Mouse (Mus musculus) heart, embryonic 12.5 days (tissue): Measurements from ENCODE around the gene Lipt2. TPM values are rescaled to one million over a fixed set of nuclear protein-coding genes. Genes with fewer than 3 reads are reported as not detected.

Experiments
- ATAC-seq: fragments of 200-750 bp; cut with Nextera tagmentation; 2 replicates; pipeline ENCODE4 v1.8.0; 2017; ENCODE audit warnings: moderate TSS enrichment, moderate library complexity; ENCODE audit not compliant: insufficient number of reproducible peaks, low FRiP score
- H3K27ac ChIP-seq: fragments of 300-500 bp; sonication (generic); 2 replicates; pipeline ENCODE4 v1.5.1; 2016; ENCODE audit warnings: mild to moderate bottlenecking, moderate library complexity; ENCODE audit not compliant: poor library complexity, severe bottlenecking
- H3K27me3 ChIP-seq: fragments of 300-500 bp; sonication (generic); replicated peaks from 2 replicates; pipeline ENCODE4 v1.6.1; 2016; ENCODE audit warnings: mild to moderate bottlenecking, moderate library complexity
- H3K36me3 ChIP-seq: fragments of 300-500 bp; sonication (generic); 2 replicates; pipeline ENCODE4 v1.6.1; 2016; ENCODE audit warnings: mild to moderate bottlenecking, moderate library complexity
- H3K4me1 ChIP-seq: fragments of 300-500 bp; sonication (generic); replicated peaks from 2 replicates; pipeline ENCODE4 v1.6.1; 2016; ENCODE audit warnings: mild to moderate bottlenecking
- H3K4me2 ChIP-seq: fragments of 300-500 bp; sonication (generic); 2 replicates; pipeline ENCODE4 v1.6.1; 2016; ENCODE audit warnings: mild to moderate bottlenecking, moderate library complexity
- H3K4me3 ChIP-seq: fragments of 300-500 bp; sonication (generic); 2 replicates; pipeline ENCODE4 v1.5.1; 2016; ENCODE audit warnings: mild to moderate bottlenecking
- H3K9ac ChIP-seq: fragments of 300-500 bp; sonication (generic); 2 replicates; pipeline ENCODE4 v1.6.1; 2016; ENCODE audit warnings: mild to moderate bottlenecking, moderate library complexity
- H3K9me3 ChIP-seq: fragments of 300-500 bp; sonication (generic); replicated peaks from 2 replicates; pipeline ENCODE4 v1.6.1; 2016; ENCODE audit warnings: mild to moderate bottlenecking, moderate library complexity
- WGBS: fragments of 180-500 bp; shearing (Covaris S2); methylation state at CpG from one replicate; pipeline ENCODE4 v1.1.7; 2016; 5-methylcytosine and 5-hydroxymethylcytosine counted together
- polyA plus RNA-seq: library from polyadenylated mRNA; unstranded; fragments of >200 nt; fragmentation: Nextera tagmentation; extraction: Ambion mirVana; gene quantifications from 2 replicates; pipeline ENCODE4 v1.2.1, GENCODE M21; 2016

Lipt2 gene
- polyA plus RNA-seq, 1 experiment from 2014 or later: 12.9 TPM

DNA sequence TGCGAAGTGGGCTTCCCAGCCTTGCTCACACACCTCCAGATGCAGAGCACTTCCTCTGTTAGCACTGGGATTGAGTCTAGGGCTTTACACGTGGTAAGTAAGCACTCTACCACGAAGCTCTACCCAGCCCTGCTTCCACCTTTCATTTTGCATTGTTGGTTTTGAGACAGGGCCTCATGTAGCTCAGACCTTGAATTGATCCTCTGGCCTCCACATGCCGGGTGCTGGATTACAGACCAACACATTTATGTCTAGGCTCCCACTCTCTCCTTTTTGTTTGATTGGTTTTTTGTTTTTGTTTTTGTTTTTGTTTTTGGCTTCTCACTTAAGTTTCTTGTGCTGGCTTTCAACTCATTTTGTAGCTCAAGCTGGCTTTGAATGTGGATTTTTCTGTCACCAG is 11.7 kb downstream of the Lipt2 start:
- no peaks in the 10 kb centered on the region for H3K36me3 ChIP-seq
- no peaks in the 10 kb centered on the region for H3K9me3 ChIP-seq
- H3K9ac ChIP-seq: no peak overlapping the region
- no peak overlapping the region for H3K4me2 ChIP-seq
- no peak overlapping the region for H3K4me3 ChIP-seq
- no peaks in the 10 kb centered on the region for H3K27me3 ChIP-seq
- H3K27ac ChIP-seq: no peak overlapping the region
- no peak for ATAC-seq
- WGBS: 62% methylated on average over 4 of the region's 4 CpGs
- H3K4me1 ChIP-seq: no peaks in the 10 kb centered on the region

DNA sequence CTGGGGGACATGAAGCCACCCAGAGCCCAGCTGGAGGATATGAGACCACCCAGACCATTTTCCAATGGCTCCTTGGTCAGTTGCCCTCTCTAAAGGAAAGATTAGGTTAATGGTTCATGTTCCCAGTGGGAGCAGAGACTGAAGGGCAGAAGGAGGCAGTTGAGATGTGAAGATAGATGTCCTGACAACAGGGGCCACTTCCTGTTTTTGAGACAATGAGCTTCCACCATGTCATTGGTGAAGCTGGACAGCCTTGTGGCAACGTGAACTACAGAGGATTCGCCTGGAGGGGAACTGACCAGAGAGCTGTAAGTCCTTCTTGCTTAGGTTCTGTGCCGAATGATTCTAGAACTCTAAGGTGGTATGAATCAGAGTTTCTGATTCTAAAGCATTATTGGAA is 17.2 kb downstream of the Lipt2 start, which contains the start of gene Kcne3:
Gene Kcne3, plus strand, starts transcription at position 234 of the 400 bp plus-strand sequence.
- no peak within 1 kb of the TSS for H3K4me2 ChIP-seq
- H3K27me3 ChIP-seq: peaks cover 54% of the 10 kb centered on the region
- H3K9me3 ChIP-seq: no peaks in the 10 kb centered on the region
- H3K4me3 ChIP-seq: no peak within 1 kb of the TSS
- no peaks in the 10 kb centered on the region for H3K36me3 ChIP-seq
- H3K27ac ChIP-seq: no peak within 1 kb of the TSS
- peaks cover 12% of the 10 kb centered on the region for H3K4me1 ChIP-seq
- 67% methylated on average over 3 of the region's 3 CpGs for WGBS
- no peak for ATAC-seq
- no peak within 1 kb of the TSS for H3K9ac ChIP-seq

DNA sequence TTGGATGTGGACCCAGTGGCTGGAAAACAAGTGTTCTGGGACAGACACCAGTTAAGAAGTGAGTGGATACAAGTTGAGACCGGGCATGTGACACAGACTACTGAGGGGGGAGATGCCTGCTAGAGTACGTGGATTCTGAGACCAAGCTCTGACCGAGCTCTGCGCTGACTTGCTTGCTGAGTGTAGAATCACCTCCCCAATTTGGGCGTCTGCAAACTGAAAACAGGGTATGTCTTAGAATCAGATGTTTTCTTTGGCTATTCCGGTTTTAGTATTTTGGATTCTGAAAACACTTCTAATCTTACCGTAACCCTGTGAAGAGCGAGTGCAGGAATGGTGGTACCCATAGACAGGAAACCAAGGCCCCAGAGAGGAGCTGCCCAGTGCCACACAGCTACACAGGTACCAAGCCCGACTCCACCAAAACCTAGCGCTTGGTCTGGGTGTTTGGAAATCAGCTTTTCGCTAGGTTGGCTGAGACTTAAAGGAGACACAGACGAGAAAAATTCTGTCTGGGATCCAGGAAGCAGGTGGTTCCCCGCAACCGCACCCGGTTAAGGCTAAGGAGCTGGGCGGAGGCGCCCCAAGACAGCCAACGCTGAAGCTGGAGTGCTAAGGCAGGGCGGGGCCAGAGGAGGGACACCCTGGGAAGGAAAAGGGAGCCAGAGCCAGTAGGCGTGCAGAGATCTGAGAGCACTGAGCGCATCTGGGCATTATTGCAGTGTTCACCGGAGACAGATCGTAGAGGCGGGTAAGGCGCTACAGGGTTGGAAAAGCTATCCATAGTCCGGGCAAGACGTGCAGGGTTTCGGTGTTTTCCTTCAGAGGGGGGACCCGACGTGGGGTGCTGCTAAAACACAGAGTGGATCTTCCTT is 19.2 kb downstream of the Lipt2 start:
- H3K27ac ChIP-seq: no peak overlapping the region
- H3K4me1 ChIP-seq: peaks cover 12% of the 10 kb centered on the region
- H3K9ac ChIP-seq: peak overlapping the region; percentile 58; the same call in 1 of the 2 replicates
- no peaks in the 10 kb centered on the region for H3K36me3 ChIP-seq
- peak overlapping the region; percentile 95 for H3K4me2 ChIP-seq
- peak overlapping the region; percentile 56 for H3K4me3 ChIP-seq
- peak; percentile 64 for ATAC-seq
- no peaks in the 10 kb centered on the region for H3K9me3 ChIP-seq
- H3K27me3 ChIP-seq: peaks cover 59% of the 10 kb centered on the region
- WGBS: 7% methylated on average over 30 of the region's 30 CpGs

DNA sequence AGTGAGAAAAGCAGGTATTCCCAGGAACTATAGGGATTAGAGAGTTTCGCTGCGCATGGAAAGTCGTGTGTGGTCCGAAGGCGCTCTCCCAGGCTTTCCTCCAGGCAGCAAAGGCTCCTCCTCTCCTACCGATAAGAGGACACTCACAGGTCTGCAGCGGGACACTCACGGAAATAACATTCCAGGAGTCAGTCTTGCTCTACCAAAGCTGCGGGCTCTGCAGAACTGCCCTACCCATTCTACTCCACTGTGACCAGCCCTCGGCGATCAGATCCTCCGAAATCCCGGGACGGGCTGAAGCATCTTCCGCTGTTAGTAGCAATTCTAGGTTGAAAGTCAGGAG is 19.8 kb downstream of the Lipt2 start:
- peaks cover 59% of the 10 kb centered on the region for H3K27me3 ChIP-seq
- peak overlapping the region; percentile 56 for H3K4me3 ChIP-seq
- peaks cover 12% of the 10 kb centered on the region for H3K4me1 ChIP-seq
- no peak overlapping the region for H3K27ac ChIP-seq
- ATAC-seq: peak; percentile 42; the same call in 1 of the 2 replicates
- H3K36me3 ChIP-seq: no peaks in the 10 kb centered on the region
- 3% methylated on average over 15 of the region's 15 CpGs for WGBS
- no peaks in the 10 kb centered on the region for H3K9me3 ChIP-seq
- peak overlapping the region; percentile 95 for H3K4me2 ChIP-seq
- peak overlapping the region; percentile 58; the same call in 1 of the 2 replicates for H3K9ac ChIP-seq

DNA sequence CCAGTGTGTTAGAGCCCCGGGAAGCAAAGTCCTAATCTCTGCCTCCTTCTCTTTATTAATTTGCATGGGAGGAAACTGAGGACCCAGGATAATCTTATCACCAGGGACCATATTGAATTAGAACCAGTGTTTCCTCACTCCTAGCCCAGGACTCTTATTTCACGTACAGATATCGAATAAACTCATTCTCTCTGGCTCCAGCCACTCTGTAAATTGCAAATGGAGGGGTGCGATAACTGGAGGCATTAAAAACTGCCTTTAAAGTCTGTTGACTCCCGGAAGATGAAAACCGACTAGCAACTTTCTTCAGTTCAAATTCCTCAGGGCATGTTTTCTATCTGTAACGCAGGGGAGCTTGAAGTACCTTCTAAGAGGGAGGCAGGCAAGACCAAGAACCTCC is 20.3 kb downstream of the Lipt2 start:
- Histone ChIP-seq H3K4me3 (peak overlapping the region; percentile 56), H3K27me3 (peaks cover 59% of the 10 kb centered on the region), H3K9me3 (no peaks in the 10 kb centered on the region), H3K9ac (no peak overlapping the region), H3K27ac (no peak overlapping the region), H3K4me1 (peaks cover 12% of the 10 kb centered on the region), H3K36me3 (no peaks in the 10 kb centered on the region), H3K4me2 (peak overlapping the region; percentile 95)
- WGBS: 42% methylated on average over 7 of the region's 7 CpGs
- no peak for ATAC-seq

DNA sequence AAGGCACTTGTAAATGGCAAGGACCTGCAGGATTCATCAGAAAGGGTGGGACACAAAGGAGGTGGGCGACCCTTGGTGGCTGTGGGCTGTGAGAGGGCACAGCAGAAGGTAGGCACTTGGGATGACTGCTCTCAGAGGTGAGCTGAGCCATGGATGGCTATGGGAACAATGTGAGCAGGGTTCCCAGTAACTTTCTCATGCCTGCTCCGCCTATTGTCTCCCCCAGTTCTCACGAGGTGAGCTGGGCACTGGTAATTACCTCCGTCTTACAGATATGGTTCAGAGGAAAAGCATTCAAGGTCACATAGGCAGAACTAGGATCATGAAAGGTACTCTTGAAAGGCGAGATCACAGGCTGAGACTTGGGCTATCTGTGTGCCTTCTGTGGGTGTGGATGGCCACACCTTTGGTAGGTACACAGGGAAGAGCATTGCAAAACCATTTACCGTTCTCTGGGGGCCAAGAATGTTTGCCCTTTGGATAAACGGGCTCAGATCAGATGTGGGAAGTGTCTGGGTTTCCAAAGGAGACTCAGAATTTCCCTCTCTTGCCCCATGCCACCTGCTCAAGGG is 20.8 kb downstream of the Lipt2 start:
- Histone ChIP-seq H3K36me3 (no peaks in the 10 kb centered on the region), H3K4me3 (no peak overlapping the region), H3K4me1 (peaks cover 12% of the 10 kb centered on the region), H3K9me3 (no peaks in the 10 kb centered on the region), H3K27me3 (peaks cover 59% of the 10 kb centered on the region), H3K27ac (no peak overlapping the region), H3K9ac (no peak overlapping the region), H3K4me2 (no peak overlapping the region)
- 69% methylated on average over 7 of the region's 7 CpGs for WGBS
- ATAC-seq: no peak

DNA sequence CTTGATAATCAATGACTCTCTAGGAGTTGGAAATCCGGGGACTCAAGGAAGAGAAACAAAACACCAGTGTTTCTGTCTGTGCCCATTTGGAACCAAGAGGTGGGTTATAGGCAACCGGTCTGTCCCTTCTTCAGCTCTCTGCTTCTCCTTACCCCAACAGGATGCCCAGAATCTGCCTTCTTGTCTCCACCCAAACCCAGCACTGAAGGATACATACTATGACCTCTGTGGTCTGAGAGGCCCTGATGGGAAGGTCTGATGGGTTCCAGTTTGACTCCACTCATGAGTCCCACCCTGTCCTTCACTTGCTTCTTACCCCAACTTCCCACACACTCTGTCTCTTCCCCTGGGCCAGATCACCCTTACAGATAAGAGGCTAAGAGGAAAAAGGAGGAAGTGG is 22.1 kb downstream of the Lipt2 start:
- no peak for ATAC-seq
- H3K36me3 ChIP-seq: no peaks in the 10 kb centered on the region
- H3K4me3 ChIP-seq: no peak overlapping the region
- H3K4me1 ChIP-seq: peaks cover 12% of the 10 kb centered on the region
- no peaks in the 10 kb centered on the region for H3K9me3 ChIP-seq
- peaks cover 56% of the 10 kb centered on the region for H3K27me3 ChIP-seq
- H3K27ac ChIP-seq: no peak overlapping the region
- no peak overlapping the region for H3K9ac ChIP-seq
- 66% methylated on average over 2 of the region's 2 CpGs for WGBS
- no peak overlapping the region for H3K4me2 ChIP-seq

DNA sequence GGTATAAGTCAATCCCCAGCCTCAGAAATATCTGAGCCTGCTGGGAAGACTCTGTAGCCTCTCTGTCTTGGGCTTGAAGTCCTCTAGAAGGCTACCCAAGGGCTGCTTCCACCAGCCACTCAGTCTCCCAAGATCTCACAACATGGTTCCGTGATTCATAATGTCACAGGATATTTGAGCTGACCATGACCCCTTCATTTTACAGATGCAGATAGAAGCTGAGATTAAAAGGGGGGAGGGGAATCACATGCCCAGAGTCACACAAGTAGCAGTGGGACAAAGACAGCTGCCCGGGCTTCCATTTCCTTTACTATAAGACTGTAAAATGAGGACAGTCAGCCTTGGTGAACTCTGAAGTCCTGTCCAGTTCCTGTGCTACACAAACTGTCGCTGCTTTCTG is 22.5 kb downstream of the Lipt2 start:
- Histone ChIP-seq H3K4me2 (no peak overlapping the region), H3K9ac (no peak overlapping the region), H3K36me3 (no peaks in the 10 kb centered on the region), H3K9me3 (no peaks in the 10 kb centered on the region), H3K4me1 (peaks cover 12% of the 10 kb centered on the region), H3K4me3 (no peak overlapping the region), H3K27ac (no peak overlapping the region), H3K27me3 (peaks cover 54% of the 10 kb centered on the region)
- 72% methylated on average over 3 of the region's 3 CpGs for WGBS
- ATAC-seq: no peak

DNA sequence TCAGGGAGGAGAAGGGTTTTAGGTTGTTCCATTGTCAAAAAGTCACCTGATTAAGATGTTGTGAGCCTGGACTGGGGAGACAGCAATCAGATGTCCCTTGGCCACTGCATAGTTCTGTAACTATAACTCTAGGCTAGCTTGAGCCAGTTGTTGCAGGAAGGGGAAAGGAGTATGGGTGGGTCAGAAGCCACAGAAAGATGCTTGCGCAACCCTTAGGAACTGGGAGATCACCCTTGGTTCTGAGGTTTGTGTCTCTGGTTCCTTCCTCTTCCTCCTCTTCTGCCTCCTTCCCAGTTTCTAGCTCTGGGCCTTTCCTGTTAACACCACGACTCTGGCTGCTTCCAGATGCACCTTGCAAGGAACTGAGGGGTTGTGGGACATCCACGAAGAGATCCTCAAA is 23.3 kb downstream of the Lipt2 start:
- H3K27ac ChIP-seq: no peak overlapping the region
- H3K4me3 ChIP-seq: no peak overlapping the region
- H3K36me3 ChIP-seq: no peaks in the 10 kb centered on the region
- no peaks in the 10 kb centered on the region for H3K9me3 ChIP-seq
- WGBS: 65% methylated on average over 3 of the region's 3 CpGs
- no peak overlapping the region for H3K4me2 ChIP-seq
- no peak overlapping the region for H3K9ac ChIP-seq
- H3K27me3 ChIP-seq: peaks cover 47% of the 10 kb centered on the region
- ATAC-seq: no peak
- peaks cover 12% of the 10 kb centered on the region for H3K4me1 ChIP-seq

DNA sequence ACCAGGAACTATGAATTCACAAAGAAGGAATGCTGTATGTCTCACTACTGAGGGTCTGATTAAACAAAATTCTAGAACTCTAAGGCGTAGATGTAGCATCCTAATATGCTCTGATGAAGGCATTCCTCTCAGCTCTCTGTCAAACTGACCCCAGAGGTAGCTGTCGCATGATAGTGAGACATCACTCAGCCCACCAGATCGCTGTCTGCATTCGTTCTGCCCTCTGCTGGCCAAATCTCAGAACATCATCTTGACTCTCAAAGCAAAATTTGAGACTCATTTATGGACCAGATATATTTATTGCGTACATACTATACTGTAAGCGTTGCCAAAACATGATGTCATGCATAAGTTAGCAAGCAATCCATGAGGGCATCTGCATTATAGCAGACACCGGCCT is 28.5 kb downstream of the Lipt2 start:
- no peak overlapping the region for H3K4me3 ChIP-seq
- no peak overlapping the region for H3K27ac ChIP-seq
- ATAC-seq: no peak
- no peaks in the 10 kb centered on the region for H3K9me3 ChIP-seq
- H3K4me2 ChIP-seq: no peak overlapping the region
- no peaks in the 10 kb centered on the region for H3K4me1 ChIP-seq
- 17% methylated on average over 7 of the region's 7 CpGs for WGBS
- H3K36me3 ChIP-seq: no peaks in the 10 kb centered on the region
- peaks cover 20% of the 10 kb centered on the region for H3K27me3 ChIP-seq
- no peak overlapping the region for H3K9ac ChIP-seq

DNA sequence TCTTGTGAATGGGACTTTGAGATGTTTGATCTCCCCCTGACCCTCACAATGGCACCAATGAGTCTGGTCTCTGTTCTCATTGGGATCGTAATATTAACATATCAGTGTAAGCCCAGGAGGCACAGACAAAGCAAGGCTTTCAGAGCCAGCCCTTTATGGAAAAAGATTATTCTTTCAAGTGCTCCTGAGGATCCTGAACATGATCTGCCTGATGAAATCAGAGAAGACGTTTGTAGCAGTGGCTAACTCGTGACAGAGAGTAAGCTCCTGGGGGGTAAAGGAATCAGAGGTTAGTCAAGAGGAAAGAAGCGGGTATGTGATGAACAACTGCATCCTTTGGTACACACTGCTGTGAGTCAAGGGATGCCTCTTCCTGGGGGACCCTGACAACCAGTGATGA is 31.1 kb downstream of the Lipt2 start:
- Histone ChIP-seq H3K4me3 (no peak overlapping the region), H3K4me2 (no peak overlapping the region), H3K4me1 (no peaks in the 10 kb centered on the region), H3K9ac (no peak overlapping the region), H3K27ac (no peak overlapping the region), H3K27me3 (peaks cover 20% of the 10 kb centered on the region), H3K36me3 (no peaks in the 10 kb centered on the region), H3K9me3 (no peaks in the 10 kb centered on the region)
- no peak for ATAC-seq
- WGBS: 52% methylated on average over 4 of the region's 4 CpGs
